Mouse (Mus musculus) CH12F3 (cell line): ENCODE measurements around the gene Trpd52l3.
"Not testable (repeated sequence)": the region's sequence is repeated elsewhere in the genome, so short reads cannot be mapped to it uniquely, and the experiment has no call there.

Experiments
- in situ Hi-C: fragments of 300-500 bp; cut with MboI; formaldehyde crosslinking; loops from 2 replicates; pipeline ENCODE4 v1.14.3; 2020; ENCODE audit warnings: low sequenced_read_pairs

The Trpd52l3 gene

DNA sequence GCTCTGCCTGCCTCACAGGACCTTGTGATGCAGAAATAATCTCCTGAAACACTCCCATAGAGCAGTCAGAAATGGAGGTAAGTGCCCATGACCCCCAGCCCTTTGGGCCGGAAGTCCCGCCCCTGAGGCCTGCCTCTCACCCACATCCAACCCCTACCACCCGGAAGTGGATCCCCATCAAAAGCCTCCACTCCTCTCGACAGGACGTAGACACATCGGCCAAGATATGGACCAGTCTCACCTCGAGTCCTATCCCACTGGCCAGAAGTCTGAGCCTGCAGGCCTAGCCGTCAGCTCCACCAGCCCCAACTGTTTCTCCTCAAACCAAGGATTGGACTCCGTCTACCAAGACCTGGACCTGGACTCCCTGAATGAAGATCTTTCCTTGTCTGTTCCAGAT is at the start of gene Trpd52l3:
Trpd52l3 (plus strand) TSS at position 170 of the 400 bp plus-strand sequence.
- in situ Hi-C loops: no loop called here

DNA sequence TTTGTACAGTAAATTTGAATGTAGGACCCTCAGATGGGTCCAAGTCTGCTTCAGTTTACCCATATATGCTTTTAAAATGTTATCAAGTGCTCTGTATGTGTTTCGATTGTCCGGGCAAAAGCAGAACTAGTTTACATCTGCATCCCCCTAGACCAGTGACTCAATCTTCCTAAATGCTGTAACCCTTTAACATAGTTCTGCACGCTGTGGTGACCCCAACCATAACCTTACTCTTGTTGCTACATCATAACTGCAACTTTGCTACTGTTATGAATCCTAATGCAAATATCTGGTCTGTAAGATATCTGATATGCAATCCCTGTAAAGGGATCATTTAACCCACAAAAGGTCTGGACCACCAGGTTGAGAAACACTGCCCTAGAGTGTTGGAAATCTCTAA is 49.8 kb upstream of the Trpd52l3 start:
- in situ Hi-C loops: no loop called here

DNA sequence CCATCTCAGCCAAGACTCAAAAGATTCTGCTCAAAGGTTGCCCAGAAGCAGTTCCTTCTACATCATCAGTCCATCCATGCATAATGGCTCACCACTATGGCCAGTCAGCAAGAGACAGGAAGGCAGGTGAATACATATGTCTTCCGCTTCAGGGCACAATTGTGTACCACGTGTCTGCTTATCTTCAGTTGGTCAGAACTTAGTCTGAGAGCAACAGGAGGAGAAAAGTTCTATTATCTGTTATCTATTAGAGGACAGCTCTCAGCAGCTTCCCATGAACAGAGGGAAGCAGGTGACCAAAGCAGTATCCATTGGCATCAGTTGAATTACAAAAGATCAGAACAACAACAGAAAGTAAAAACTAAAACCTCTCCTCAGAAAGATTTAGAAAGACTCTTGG is 48.1 kb upstream of the Trpd52l3 start:
- in situ Hi-C loops: no loop called here

DNA sequence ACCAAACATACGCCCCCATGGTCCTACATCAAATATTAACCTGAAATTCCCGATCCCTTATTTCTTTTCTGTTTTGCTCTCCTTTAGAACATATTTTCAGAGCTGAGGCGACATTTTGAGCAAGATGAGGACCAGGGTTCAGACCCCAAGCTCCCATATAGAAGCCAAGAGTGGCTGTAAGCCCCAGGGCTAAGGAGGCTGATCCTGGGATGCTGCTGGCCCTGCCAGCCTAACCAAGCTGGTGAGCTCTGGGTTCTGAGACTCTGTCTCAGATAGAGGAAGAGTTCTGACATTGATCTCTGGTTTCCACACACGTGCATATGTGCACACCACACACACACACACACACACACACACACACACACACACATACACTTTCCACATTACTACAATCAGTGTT is 42.7 kb upstream of the Trpd52l3 start:
- in situ Hi-C loops: no loop called here

DNA sequence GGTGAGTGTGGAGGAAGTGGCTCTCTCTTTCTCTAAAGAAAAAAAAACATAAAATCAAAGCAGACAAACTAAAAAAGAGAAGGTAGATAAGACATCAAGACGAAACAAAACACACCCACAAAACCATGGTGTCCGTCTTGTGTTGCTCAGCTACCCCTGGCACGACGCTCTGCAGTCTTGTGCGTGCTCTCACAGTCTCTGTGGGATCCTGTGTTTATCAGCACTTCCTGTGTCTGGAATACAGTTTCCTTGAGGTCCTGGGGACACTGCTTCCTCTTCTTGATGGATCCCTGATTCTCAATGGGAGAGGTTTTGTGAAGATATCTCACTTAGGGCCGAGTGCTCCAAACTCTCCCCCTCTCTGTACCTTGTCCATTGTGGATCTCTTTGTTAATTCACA is 41.7 kb upstream of the Trpd52l3 start:
- in situ Hi-C loops: no loop called here

DNA sequence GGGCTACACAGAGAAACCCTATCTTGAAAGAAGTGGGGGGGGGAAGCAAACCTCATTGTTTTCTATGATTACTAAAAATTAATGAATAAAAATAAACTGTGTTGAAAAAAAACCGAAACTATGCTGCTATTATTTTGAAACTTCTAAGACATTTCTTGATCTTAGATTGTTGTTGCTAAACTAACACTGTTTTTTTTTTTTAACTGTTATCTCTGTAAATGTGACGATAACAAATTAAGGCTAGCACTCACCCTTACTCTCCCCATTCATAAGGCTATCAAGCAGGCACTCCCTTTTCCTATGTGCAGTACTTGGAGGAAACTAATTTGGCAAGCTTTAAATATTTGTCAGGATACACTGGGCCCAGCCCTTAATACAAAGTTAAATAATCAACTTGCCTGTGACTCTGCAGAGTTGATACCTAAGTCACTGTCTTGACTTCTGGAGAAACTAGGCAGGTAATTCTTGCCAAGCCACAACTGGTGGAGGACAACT is 39.9 kb upstream of the Trpd52l3 start:
- in situ Hi-C loops: no loop called here

DNA sequence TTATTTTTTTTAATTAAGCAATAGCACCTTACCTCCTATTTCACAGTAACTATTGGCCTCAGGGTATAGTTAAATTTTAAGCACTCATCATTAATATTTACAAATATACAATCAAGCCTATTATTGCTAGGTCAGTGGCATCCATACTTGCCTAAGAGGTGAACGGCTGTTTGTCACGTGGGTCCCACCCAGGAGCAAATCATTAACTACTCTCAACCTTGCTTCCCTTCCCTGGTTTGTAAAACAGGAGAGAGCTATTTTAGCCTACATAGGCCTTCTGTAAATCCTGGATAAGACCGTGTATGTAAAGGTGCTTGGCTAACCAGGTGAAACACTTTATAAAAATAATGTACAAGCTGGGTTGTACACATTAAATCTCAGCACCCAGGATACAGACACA is 35.6 kb upstream of the Trpd52l3 start:
- in situ Hi-C loops: no loop called here

DNA sequence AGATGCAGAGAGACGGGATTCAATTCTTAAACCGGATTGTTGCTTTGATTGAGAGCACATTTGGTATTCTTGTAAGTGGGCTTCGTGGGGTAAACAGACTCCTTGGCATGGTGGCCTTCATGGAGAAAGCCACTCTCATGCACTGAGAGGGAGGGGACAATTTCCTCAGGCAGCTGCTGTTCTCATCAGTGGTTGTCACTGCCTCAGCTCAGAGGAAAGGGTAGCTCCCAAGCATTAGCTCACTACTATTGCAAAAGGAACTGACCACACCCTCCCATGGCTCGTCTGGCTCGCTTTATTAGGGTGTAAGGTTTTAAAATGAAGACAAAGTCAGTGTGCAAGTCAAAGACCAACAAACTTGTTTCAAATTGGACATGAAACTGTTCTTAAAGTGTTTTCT is 30.2 kb upstream of the Trpd52l3 start:
- in situ Hi-C loops: no loop called here

DNA sequence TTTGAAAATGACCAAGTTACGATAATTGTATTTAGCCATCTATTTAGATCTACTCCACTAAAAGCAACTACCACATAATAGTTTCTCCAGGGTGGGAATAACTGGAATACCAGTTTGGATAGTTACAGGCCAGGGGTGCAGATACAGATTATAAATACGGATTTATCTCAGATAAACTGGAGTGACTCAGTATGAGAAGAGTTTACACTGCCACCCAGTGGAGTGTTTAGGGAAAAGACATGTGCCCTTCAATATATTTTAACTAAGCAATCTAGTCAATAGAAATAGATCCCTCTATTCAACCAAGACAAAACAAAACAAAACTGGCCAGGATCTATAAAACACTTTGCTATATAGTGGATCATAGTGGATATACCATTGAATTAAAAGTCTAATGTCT is 24.7 kb upstream of the Trpd52l3 start:
- in situ Hi-C loops: no loop called here

DNA sequence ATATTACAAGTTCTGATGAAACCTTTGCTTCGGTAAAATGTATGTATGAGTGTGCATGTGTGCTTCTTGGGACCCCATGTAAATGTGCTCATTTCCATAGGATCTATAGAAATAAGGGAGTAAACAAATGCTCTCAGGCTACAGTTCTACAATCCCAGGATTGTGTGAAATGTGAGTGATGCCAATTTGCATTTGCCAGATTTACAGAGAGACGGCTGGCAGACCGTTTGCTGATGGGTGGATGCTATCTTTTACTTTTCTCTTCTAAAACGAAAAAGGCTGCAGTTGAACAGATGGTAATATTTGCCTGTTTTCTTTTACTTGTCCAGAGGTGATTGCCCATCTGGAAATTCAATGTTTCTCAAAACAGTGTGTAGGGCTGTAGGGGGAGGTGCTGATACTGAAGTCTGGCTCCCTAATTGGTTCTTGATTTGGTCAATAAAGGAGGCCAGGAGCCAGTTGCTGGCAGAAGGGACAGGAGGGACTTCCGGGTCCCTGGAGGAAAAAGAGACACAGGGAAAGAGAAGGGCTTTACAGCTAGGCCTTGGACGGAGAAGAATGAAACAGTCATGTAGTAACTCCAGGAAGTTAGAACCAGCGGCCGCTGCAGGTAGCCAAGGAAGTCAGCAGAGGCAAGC is 24.0 kb upstream of the Trpd52l3 start:
- in situ Hi-C loops: no loop called here

DNA sequence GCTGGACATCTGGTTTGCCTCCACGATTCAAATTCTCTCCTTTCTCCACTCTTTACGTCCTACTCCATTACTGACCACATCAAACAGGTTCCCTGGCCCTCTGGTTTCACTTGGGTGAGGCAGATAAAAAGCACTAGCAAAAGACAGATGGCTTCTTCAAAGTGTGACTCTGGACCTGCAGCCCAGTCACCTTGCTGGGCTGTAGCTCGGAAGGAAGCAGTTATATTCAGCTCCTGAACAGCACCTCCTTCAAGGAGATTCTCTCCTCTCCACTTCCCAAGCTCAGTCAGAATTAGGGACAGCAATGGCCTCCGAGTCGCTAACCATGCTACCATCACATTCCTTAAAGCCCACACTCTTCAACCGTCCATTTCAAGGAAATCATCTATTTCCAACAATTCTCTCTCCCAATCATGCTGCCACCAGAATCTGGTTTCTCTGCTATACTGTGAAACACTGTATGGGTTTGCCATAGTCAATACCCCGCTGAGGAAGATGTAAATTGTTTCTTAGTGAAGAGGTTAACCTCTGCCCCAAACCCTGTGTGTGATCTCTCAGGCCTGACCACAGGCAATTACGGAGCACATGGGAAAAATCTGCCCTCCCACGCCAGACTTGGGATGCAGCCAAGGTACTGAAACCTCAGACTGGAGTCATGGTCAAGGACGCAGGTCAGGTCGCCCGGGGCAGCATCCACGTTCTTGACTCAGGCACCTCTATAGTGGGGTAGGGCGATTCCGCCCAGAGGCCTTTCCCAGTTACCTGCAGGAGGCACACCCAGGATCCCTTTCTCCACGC is 19.2 kb upstream of the Trpd52l3 start:
- in situ Hi-C loops: no loop called here

DNA sequence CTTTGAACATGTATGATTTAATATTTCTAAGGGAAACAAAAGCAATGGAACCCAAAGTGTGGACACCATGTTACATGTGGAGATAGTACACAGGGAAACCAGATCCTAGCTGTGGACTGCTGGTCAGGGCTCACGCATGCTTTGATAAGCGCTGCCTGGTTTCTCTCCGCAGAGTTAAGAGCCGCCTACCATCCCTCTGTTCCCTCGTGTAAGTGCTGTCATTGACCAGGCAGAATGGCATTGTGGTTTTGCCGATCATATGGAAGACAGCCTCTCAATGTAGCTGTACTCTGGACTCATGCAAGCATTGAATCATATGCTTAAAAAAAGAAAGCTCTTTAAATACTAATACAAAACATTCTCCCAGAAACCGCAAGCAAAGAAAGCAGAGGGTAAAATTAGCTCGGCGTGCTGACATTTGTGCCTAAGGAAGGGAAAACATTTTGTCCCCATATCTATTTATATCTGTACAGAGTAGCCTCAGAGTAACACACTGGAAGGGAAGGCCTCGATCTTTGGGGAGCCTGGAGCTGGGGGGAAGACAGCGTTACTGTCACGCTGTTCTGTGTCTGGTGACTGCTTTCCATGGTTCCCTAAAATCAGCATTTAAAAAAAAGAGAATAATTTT is 17.0 kb upstream of the Trpd52l3 start:
- in situ Hi-C loops: no loop called here

DNA sequence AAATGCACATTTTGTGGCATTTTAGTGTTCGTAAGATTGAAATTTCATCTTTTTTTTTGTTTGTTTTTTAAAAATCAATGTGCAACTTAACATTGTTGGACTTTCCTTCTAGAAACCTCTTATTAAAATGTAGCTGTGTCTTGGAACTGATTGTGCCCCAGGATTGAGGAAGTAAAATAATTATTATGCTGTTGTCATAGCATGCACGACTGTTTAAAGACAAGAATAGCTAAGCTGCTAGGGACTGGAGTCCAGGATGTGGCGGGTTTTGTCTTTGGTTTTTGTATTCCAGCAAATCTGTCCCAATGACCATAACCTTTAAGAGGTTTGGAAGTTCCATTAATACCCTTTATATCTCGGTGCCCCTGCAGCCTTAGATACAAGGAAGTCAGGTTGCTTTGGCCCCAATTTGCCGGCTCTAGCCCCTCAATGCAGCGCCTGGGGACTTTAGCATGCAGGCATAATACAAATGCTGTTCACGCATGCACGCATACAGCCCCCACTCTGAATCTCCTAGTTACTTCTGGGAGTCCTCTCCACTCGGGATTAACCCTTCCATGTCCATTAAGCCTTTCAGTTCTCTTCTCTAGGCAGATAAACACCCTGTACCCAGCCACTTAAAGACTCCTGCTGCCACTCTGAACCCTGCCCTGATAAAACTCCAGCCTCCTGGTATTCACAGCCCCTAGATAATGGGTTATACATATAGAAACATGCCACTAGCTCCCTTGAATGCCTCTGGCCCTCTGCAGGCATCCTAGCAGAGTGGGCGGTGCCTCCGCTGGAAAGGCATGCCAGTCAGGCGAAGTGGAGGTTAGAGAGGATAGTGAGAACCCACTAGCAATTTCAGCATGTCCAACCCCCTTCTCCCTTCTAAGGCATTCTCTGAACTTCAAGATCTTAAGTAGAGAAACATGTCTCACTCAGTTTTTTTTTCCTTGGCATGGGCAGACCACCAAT is 2.9 kb upstream of the Trpd52l3 start:
- in situ Hi-C loops: no loop called here

DNA sequence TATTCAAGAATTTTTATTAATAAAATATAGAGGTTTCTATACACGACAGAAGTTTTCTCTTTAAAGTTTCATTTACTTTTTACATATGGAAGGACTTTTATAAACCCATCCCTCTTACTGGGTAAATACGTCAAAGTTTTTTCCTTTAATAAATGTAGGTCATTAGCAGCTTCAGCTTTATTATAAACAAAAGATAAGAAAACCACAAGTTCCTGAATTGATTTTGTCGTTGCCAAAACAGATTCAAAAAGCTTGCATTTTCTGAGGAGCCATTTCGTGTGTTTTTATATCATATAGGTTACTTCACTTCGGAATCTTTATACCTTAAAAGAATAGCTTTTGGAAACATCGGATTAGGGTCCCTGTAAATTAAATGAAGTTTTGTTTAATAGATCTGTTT is 2.0 kb upstream of the Trpd52l3 start:
- in situ Hi-C loops: no loop called here

DNA sequence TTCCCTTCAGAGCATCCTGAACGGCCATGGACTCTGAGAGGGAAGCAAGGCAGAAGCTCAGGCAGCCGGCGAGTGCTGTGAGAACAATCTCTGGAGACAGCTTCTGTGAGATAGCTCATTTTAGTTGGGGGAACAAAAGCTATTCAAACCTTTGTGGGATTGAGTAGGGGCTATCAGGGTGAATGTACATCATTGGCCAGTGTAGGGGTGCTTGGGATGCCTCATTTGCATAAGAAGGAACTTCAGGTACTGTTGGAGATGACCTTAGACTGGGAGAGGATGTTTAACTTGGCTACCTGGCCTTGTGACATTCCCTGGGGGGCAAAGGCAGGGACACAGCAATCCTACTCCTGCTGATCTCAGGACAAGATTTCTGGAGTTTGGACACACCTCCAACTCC is 2.8 kb downstream of the Trpd52l3 start:
- in situ Hi-C loops: no loop called here

DNA sequence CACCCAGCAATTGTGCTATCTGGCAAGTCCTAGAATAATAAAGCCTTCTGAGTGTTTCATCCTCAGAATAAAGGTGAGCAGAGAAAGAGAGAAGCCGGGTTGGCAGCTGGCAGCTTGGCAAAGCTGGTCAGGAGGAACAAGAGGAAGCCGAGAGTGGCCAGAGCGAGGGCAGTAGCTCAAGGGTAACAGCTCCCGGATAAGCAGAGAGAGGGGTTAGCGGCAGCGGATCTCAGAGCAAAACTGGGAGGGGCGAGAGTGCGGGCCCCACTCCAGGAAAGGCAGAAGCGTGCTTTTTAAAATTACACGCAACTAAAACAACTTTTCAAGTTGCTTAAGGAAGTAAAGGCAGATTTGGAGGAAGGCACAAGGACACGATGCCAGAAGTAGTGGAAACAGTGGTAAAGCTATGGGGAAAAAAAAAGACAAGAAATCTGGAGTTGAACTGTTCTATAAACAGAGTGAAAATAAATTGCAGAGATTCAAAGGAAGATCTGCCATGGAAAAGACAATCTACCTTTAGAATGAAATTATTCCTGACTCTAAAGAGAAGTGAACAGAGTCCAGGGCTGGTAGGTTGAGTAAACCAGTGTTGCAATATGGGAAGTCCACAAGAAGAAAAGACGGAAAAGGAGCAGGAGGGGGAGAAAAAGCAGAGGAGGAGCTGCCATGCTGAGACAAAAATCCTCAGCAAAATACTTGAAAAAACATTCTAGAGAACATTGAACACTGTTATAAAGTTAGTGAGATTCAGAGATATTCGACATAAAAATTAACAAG is 7.1 kb downstream of the Trpd52l3 start:
- in situ Hi-C loops: no loop called here

DNA sequence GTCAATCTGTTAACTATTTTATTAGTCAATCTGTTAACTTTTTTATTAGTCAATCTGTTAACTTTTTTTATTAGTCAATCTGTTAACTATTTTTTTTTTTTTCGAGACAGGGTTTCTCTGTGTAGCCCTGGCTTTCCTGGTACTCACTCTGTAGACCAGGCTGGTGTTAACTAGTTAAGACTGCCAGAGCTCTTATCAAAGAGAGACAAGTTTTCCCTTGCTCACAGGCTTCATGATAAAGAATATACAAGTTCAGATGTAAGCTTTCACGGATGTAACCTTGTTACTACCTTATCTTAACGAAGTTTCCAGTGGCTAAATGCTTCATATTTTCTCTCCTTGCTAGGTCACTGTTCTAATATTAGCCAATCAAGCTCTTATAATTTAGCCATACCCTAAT is 10.7 kb downstream of the Trpd52l3 start:
- in situ Hi-C loops: no loop called here

DNA sequence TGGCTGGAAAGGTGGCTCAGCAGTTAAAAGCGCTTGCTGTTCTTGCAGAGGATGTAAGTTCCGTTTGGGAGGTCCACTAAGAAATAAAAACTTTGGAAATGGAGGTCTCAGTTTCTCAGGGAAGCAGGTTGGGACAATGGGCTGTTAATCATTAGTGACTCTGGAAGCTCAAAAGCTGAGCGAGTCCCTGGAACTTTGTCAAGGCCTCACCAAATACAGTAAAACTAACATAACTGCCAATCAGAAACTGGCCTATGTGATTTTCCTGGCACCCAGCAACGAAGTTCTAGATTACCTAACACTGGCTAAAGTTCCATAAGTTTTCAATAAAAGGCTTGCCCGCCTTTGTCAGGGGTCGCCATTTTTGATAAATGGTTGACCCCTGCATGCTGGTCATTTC is 12.6 kb downstream of the Trpd52l3 start:
- in situ Hi-C loops: no loop called here

DNA sequence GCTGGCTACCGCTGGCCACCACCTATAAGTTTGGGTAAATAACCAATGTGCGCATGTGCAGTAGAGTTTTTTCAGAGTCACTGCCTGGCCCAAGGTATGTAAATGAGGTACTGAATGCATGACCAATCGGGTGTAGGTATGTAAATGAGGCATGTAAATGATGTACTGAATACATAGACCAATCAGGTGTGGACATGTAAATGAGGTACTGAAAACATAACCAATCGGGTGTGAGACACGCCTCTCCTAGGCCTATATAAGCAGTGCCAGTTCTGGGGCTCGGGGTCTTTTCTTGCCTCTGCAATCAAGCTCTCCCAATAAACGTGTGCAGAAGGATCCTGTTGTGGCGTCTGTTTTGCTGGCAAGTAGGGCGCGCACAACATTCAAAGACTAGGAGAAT is 19.8 kb downstream of the Trpd52l3 start:
- in situ Hi-C loops: not testable (repeated sequence)
